Mouse (Mus musculus) cerebellum, adult 9-11 months (tissue): Measurements from ENCODE around the gene Atat1.

ENCODE experiments used
- DNase-seq: peaks from one replicate; pipeline ENCODE4 v3.0.0; 2022

Atat1 gene

DNA sequence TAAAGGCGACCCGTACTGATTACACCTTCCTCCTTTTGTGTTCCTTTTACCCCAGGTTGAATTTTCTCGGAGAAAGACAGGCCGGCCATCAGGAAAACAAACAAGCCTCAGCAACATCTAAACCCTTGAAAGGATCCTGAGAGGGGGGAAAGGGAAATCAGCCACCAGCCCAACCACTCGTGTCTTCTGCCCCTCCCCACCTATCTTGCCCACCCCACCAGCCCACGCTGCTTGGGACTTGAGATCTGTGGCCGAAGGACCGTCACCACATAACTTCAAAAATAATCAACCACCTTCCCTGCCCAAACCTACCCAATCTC is 7.2 kb upstream of the Atat1 start:
- DNase-seq = no peak

DNA sequence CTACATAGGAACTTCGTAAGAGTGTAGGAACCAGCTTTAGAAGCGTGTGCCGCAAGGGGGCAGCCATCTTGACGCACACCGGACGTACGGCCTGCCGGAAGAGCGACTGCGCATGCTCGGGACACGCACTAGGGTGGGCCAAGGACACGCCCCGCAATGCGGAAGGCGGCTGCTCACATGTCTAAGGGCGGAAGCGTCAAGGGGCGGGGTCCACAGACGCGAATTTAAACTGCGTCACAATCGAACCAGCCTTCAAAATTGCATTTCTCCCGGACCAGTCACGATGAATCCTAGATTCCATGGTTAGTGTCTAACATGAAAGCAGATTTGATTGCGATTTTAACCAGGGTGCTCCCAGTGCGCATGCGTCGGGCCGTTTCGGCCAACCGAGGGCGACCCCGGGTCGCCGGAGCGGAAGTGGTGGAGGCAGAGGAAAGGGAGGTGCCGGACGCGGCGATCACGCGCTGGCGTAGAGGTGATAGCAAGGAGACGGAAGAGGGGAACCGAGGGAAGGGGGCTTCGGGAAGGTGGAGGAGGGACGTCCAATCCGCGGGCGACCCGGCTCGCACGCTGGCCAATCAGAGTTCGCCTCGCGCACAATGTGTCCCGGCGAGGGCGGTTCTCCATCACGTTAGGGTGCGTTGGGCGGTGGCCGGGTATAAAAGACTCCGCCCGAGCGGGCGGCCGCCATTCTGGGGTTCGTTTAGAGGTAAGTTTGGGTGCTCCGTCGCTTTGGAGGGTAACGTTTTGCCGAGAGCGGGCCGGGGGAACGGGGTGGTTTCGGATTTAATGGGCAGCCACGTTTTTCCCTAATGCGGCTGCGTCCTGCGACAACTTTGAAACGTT is 6.6 kb upstream of the Atat1 start, which contains the start of the genes Mrps18b and Ppp1r10:
Gene Mrps18b, minus strand, starts transcription at position 93 of the 846 bp plus-strand sequence.
Gene Ppp1r10, plus strand, starts transcription at position 138 of the 846 bp plus-strand sequence.
- DNase-seq = peak; percentile 100

DNA sequence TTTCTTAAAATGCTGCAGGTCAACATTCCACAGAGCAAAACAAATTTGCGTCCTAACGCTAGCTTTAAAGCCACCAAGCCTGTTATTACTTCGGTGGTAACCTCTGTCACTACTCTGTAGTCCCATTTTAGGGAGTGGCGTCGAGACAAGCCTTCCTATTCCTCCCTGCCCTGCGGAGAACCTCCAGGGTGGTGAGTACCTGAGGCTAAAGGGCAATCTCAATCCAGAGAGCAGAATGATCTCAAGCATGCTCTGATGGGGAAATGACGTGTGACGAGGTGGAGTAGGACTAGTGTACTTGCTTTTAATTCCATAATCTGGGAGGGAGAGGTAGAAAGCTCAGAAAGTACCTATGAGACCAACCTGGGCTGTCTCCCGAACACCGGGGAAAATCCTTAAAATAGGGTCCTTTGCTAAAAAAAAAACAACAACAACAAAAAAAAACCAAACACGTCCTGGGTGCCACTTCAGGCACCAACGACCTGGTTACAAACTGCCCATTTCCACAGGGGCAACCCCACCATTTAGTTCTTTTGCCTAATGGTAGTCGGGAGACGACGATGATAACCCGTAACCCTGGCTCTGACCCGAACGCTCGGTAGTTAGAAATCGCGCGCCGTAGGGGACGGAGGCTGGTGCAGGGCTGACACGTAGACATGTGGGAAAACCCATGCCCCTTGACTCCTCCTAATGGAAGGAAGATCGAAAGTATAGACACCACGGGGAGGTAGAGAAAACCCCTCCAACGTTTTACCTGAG is 5.8 kb upstream of the Atat1 start:
- peak; percentile 69 for DNase-seq

DNA sequence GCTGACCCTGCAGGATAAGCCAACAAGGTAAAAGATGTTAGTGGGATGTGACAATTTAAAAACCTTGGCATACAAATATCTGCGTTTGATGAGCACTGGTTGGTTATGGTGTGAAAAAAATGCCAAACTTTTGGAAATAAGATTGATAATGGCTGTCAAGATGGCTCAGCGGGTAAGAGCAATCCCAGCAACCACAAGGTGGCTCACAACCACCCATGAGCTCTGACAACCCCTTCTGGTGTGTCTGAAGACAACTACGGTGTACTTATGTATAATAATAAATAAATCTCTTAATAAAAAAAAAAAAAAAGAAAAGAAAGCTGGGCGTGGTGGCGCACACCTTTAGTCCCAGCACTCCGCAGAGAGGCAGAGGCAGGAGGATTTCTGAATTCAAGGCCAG is 5.1 kb upstream of the Atat1 start:
- peak; percentile 52 for DNase-seq

DNA sequence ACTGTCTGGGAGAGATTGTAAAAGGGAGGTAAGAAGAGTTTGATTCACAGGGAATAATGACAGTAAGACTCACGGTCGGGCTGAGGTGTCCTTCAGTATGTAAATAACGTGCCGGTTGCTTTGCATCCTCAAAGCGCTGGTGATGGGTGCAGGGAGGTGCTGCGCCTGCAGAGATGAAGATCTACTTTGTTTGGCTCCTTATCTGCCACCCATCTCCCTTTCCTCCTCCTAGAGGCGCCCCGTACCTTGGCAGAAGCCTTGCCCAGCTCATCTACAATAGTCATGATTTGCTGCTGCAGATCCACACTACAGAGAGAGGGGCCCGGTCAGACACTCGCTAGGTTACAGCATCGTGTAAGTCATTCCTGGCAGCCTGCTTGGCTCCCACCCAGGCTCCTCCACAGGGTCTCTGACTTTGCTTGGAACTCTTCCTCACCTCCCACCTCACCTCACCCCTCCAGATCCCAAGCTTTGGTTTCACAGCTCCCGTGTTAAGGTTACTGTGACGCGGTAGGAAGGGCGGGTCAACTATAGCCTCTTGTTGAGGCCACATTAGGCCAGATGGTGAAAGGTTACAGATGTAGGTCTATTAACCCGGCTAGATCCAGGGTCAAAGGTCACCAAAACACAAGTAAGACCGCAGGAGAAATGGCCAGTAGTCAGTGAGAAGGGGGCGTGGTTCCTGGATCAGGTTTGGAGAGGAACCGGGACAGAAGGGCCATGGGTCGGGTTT is 523 bp downstream of the Atat1 start:
- DNase-seq = no peak

DNA sequence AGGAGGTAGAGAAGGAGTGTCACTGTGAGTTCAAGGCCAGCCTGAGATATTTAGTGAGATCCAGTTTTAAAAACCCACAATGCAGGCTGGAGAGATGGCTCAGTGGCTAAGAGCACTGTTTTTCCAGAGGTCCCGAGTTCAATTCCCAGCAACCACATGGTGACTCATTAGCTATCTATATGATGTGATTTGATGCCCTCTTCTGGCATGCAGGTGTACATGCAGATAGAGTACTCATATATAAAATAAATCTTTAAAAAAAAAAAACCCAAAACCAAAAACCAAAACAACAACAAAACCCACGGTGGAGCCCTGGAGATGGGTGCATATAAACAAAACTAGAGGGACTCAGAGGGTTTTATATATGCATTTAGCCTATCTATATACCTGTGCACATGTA is 2.3 kb downstream of the Atat1 start:
- DNase-seq = no peak

DNA sequence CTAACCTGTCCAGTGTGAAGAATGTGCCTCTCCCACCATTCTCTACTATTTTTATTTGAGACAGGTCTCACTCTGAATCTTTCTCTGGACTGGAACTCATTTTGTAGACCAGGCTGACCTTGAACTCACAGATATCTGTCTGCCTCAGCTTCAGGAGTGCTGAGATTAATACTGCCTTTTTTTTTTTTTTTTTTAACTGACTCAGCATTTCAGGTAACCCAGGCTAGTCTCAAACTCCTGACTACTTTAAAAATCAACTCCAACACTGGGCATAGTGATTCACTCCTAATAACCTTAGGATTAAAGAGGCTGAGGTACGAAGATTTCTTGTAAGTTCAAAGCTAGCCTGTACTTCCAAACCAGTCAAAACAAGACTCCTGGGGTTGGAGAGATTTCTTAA is 4.3 kb downstream of the Atat1 start:
- no peak for DNase-seq

DNA sequence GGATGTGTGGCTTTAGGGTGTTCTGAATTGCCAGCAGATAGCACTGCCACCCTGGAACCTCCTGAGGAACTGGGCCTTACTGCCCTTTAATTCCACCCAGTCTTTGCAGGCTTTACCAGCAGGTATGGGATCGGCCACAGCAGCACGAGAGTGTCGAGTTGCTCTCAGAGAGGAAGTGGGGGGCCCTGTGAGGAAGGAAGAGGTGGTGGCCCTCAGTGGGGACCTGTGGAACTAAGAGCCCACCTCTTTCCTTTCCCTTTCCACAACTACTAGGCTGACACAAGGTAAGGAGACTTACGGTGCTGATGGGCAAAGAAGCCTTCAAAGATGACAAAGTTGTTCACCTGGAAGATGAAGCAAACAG is 5.9 kb downstream of the Atat1 start:
- DNase-seq = no peak

DNA sequence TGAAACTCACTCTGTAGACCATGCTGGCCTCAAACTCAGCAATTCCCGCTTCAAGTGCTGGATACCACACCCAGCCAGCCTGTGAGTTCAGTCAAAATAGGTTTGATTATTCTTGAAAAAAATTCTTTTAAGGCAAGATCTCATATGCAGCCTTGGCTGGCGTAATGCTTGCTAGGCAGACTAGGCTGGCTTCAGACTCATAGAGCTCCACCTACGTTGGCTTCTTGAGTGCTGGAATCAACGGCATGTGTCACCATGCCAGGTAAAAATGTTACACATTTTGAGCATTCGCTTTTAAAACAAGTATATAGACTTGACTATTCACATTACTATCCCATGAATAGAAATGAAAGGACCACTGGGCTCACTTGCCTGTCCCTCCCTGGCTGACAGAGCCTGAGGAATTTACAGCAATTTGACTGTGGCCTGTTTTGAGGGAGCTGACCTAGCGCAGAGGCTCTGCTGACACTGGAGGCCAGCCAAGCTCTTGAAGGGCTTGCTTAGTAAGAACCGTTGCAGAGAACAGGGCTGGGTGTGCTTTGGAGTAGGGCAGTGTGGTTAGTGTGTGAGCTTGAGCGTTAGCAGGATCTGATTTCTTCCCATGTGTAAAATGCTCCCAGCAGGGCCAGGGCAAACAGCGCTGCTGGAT is 6.4 kb downstream of the Atat1 start:
- no peak for DNase-seq

DNA sequence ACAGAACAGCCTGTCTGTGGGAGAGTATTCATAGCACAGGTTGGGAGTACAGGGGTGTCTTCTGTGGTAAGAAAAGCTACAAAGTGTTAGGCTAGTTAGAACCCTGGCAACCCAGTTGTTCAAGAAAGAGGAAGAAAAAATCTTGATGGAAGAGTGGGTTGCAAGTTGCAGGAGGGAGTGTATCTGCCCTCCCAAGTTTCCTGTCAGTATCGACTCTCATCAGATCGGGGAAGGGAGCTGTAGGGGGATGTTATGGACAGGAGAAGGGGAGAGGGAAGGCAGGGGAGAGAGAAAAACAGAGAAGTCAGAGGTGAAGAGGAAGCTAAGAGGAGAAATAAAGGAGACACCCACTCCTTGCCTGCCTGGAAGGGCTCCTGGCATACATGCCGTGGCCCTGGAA is 9.2 kb downstream of the Atat1 start:
- no peak for DNase-seq

DNA sequence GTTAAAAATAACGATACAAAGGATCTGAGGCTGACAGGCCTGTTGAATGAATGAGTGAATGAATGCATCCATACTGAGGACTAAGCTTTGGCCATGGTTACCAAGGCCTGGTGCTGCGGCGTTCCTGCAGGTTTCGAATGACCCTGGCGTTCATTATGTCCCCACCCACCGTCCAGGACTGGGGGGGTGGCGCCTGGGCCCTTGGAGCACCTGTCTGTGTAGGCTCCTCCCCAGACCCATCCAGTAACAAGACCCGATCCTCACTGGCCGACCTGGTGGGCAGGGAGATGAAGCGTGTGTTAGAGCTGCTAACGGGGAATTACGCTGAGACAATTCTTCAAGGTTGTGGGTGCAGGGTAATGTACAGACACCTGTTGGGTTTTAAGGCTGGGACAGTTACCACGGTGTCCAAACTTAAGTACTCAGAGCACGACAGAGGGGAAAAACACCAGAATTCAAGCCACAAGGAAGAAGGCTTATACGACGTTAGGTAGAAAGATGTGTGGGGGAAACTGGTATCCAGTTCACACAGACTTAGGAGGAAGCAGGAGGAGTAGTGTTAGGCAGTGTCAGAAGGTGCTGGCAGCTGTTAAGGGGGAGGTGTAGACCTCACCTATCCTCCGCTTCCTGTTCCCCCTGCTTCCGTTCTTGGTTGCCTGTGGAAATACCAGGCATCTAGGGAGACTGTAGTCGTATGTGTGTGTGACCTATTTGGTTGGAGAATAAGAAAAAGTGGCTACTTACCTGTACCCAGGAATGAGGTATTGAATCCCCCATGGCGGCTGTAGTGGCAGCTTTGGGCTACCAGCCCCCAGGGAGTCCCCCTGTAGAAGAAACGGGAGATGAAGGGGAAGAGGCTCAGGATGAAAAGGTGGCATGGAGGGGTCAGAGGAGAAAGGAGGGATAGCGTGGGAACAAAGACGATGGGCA is 12.0 kb downstream of the Atat1 start:
- DNase-seq = peak; percentile 79

DNA sequence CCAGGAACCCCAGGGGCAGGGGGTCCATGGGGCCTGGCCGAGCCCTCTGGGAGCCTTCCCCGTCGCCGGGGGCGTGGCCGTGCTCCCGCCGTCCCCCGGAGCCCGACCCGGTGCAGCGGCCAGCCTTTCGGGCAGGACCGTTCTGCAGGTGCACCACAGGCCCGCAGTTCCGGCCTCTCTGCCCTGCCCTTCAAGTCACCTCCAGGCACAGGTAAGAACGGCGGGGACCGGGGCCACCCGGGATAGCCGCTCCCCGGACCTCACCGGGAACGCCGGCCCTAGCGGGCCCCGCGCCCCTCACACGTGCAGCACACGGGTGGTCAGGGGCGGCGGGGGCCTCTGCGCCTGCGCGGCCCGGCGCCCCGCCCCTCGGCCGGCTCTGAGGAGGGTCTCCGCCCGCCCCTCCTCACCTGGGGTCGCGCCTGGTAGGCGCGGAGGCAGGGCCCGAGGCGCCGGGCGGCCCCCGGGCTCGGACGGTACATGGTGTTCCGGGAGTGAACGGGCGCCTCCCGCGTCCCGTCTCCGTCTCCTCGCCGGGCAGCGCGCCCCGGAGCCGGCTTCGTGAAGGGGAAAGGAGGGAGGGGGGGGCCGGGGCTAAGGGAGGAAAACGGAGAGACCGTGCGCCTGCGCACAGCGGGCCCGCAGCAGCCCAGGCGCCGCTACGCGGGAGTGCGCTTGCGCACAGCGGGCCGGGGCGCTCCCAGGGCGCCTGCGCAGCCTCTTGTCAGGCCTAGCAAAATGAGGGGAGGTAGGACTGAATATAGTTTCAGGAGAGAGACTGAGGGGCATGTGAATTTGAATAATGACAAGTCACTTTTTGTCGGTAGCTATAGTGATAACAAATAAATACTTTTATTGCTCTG is 12.9 kb downstream of the Atat1 start, which contains the start of gene 2310061I04Rik:
Gene 2310061I04Rik, minus strand, starts transcription at position 651 of the 863 bp plus-strand sequence.
- peak; percentile 95 for DNase-seq

DNA sequence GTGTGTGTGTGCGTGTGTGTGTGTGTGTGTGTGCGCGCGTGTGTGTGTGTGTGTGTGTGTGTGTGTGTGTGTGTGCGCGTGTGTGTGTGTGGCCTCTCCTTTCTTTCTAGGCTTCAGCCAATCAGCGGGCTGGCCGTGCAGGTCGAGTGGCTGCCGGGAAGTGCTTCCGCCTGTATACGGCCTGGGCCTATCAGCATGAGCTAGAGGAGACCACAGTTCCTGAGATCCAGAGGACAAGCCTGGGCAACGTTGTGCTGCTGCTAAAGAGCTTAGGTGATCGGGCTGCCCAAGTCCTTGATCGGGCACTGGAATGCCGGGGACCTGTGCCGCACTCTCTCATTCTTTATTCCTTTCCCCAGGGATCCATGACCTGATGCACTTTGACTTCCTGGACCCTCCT is 22.1 kb downstream of the Atat1 start:
- no peak for DNase-seq

DNA sequence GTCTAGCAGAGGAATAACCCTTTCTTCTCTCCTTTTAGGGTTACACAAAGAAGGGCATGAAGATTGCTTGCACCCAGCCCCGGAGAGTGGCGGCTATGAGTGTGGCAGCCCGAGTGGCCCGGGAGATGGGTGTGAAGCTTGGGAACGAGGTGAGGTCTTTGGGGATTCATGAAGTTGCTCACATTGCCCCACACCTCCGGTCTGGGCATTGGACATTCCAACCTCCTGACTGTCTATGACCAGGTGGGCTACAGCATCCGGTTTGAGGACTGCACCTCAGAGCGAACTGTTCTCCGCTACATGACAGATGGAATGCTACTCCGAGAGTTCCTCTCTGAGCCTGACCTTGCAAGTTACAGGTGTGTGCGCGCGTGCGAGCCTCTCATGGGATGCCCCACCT is 26.1 kb downstream of the Atat1 start:
- peak; percentile 17 for DNase-seq

DNA sequence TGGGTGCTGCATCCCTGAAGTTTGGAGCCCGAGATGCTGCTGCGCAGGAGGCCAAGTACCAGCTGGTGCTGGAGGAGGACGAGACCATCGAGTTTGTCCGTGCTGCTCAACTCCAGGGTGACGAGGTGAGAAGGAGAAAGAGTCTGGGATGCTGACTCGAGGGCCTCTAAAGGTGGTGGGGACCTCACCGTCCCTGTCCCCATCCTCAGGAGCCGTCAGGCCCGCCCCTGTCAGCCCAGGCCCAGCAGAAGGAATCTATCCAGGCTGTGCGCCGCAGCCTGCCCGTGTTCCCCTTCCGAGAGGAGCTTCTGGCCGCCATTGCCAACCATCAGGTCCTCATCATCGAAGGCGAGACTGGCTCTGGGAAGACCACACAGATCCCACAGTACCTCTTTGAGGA is 27.0 kb downstream of the Atat1 start:
- peak; percentile 20 for DNase-seq

DNA sequence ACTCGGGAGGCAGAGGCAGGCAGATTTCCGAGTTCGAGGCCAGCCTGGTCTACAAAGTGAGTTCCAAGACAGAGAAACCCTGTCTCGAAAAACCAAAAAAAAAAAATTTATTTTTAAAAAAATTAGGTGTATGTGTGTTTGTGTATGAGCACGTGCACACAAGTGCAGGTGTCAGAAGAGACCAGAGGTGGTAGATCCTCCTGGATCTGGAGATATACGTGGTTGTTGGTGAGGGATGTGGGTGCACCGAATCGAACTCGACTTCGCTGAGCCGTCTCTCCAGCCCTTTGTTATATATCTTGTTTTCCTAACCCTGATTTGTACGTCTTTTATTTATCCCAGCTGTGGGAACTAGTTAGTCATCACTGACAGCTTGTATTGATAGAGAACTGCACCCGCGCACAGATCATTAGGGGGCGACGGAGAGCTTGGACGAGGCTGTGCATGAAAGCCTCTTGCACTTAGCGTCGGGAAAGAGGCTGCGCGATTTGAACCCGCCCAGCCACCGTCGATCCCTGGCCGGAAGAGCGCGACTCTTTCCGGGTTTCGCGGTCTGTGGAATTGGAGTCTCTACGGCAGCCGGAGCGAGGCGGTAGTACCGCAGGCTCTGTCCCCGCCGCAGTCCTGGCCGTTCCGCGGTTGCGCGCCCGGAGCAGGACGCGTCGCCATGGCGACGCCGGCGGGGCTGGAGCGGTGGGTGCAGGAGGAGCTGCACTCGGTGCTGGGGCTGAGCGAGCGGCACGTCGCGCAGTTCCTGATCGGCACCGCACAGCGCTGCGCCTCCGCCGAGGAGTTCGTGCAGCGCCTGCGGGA is 30.4 kb downstream of the Atat1 start, which contains the start of gene Dhx16:
Gene Dhx16, plus strand, starts transcription at position 575 of the 813 bp plus-strand sequence.
- peak; percentile 95 for DNase-seq

DNA sequence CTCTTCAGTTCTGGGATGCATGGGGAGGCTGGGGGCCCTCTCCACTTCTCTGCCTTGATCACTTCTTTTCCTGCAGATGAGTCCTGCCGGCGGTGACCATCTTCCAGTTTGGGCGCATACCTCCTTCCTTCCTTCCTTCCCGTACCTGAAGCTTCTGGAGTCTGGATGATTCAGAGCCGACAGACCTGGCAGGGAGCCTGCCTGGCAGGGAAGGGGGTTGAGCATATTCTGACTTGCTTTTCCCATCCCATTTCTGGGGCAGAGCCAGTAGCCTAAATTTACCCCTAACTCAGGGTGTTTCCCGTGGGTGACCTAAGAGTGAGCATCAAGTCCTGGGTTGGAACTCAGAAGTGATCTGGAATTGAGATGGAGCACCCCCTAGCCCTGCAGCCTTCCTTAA is 35.2 kb downstream of the Atat1 start:
- DNase-seq = peak; percentile 58

DNA sequence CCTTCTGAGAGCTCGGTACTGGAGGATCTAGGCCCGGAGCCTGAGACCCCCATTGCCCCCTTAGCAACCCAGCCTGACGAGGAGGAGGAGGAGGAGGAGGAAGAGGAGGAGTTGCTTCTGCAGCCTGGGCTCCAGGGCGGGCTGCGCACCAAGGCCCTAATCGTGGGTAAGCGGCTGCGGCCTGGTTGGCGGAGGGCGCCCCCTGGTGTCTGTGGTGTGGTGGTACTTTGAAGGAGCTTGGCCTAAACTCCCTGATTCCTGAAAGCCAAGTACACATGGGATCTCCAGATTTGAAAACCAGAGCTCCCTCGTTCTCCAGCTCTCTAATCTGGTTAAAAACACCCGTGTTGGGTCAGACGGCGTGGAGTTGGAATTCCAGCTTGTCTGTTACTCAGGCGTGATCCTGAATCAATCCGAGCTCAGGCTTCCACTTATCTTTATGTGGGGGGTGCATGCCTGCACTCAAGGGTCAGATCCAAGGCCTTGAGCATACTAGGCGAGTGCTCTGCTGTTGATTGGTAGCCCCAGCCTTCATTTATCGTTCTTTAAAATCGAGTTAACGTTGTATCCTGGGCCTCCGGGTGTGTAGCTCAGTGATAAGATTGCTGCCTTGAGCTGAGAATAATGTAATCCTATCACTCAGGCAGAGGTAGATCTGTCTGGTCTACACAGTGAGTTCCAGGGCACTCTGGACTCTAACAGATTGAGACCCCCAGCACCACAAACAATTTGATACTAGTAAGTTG is 35.9 kb downstream of the Atat1 start:
- DNase-seq = peak; percentile 87
